ENCODE assay signal across 25 mouse cellular contexts in genomic region chr16:74338969-74339630, GRCm38 (mm10).
DNase-seq lines count a peak whose midpoint lies in the region; ATAC-seq lines count a peak whose summit lies in the region.
"Had no signal": no experiment of that assay in that cellular context is flagged by ENCODE, and none has a peak within 500 bp of the region (broad histone marks: within the 10 kb centered on the region; RNA-seq: fewer than 3 reads in every experiment).

No protein-coding gene starts in this region.

- no peak overlapping the region for H3K4me2 ChIP-seq in hindbrain, embryonic 11.5 days (replicated peaks; ENCODE audit: low read depth, low read length)
- no peak overlapping the region for H3K4me2 ChIP-seq in hindbrain, embryonic 13.5 days
- H3K4me2 ChIP-seq in hindbrain, embryonic 14.5 days (replicated peaks): no peak overlapping the region
- H3K4me2 ChIP-seq: embryonic facial prominence, embryonic 12.5 days; limb, embryonic 12.5 days; lung, embryonic 15.5 days; midbrain, embryonic 11.5 days; neural tube, embryonic 13.5 days had no signal

- H3K27ac ChIP-seq in hindbrain, embryonic 11.5 days (ENCODE audit: low read depth, low read length): no peak overlapping the region
- H3K27ac ChIP-seq in hindbrain, embryonic 13.5 days: no peak overlapping the region
- H3K27ac ChIP-seq in hindbrain, embryonic 14.5 days: no peak overlapping the region
- H3K27ac ChIP-seq: embryonic facial prominence, embryonic 12.5 days; gastrocnemius, adult 2 months; kidney, postnatal 0 days; limb, embryonic 12.5 days; lung, embryonic 15.5 days; neural tube, embryonic 13.5 days had no signal

- no peaks in the 10 kb centered on the region for H3K9me3 ChIP-seq in hindbrain, embryonic 11.5 days (ENCODE audit: control insufficient read depth, low read length)
- H3K9me3 ChIP-seq in hindbrain, embryonic 13.5 days: no peaks in the 10 kb centered on the region
- no peaks in the 10 kb centered on the region for H3K9me3 ChIP-seq in hindbrain, embryonic 14.5 days (ENCODE audit: control insufficient read depth, low read length)
- H3K9me3 ChIP-seq: embryonic facial prominence, embryonic 12.5 days; limb, embryonic 12.5 days; lung, embryonic 15.5 days; neural tube, embryonic 13.5 days had no signal

- DNase-seq in hindbrain, embryonic 11.5 days (ENCODE audit: low spot score): peak; percentile 25
- DNase-seq in embryo, embryonic 11 days: peak; percentile 25
- DNase-seq in hindbrain, embryonic 14.5 days (ENCODE audit: low spot score): no peak
- DNase-seq in gastrocnemius, postnatal 25 days: no peak
- DNase-seq in adrenal gland, adult 8-10 months: no peak
- DNase-seq: B cell, adult 2 months; cerebellum, adult 8-10 months; cerebellum, postnatal 36 days; gastrocnemius, adult 2 months; heart, postnatal 14 days; kidney, adult 8-10 months; right cerebral cortex, adult 18-20 months; spleen, adult 18-20 months; thymus, postnatal 14 days had no signal

- no peaks in the 10 kb centered on the region for H3K4me1 ChIP-seq in hindbrain, embryonic 11.5 days (replicated peaks; ENCODE audit: control insufficient read depth, insufficient read depth, low read length)
- H3K4me1 ChIP-seq in hindbrain, embryonic 13.5 days (replicated peaks): peaks cover 5% of the 10 kb centered on the region; the same call in 1 of the 2 replicates
- no peaks in the 10 kb centered on the region for H3K4me1 ChIP-seq in hindbrain, embryonic 14.5 days (replicated peaks; ENCODE audit: control insufficient read depth, insufficient read depth, low read length)
- H3K4me1 ChIP-seq: embryonic facial prominence, embryonic 12.5 days; limb, embryonic 12.5 days; lung, embryonic 15.5 days; neural tube, embryonic 13.5 days had no signal

- peak; percentile 77 for ATAC-seq in hindbrain, embryonic 11.5 days (ENCODE audit: low FRiP score)
- no peak for ATAC-seq in hindbrain, embryonic 13.5 days (ENCODE audit: low FRiP score)
- 0 out of 2 replicates have a peak, but pooled peaks have one; percentile 21 for ATAC-seq in hindbrain, embryonic 14.5 days (ENCODE audit: low FRiP score)
- 0 out of 2 replicates have a peak, but pooled peaks have one; percentile 26 for ATAC-seq in neutrophil, adult 5-6 weeks (ENCODE audit: extremely low read depth, insufficient number of reproducible peaks, low FRiP score, poor library complexity, severe bottlenecking)
- ATAC-seq: forebrain, embryonic 16.5 days; intestine, embryonic 16.5 days; midbrain, embryonic 16.5 days had no signal

- no peak overlapping the region for H3K9ac ChIP-seq in hindbrain, embryonic 11.5 days (ENCODE audit: low read depth, low read length)
- H3K9ac ChIP-seq in hindbrain, embryonic 13.5 days: no peak overlapping the region
- no peak overlapping the region for H3K9ac ChIP-seq in hindbrain, embryonic 14.5 days
- H3K9ac ChIP-seq: embryonic facial prominence, embryonic 12.5 days; limb, embryonic 12.5 days; lung, embryonic 15.5 days; neural tube, embryonic 13.5 days had no signal

- H3K4me3 ChIP-seq in hindbrain, embryonic 11.5 days (ENCODE audit: low read depth, low read length): no peak overlapping the region
- no peak overlapping the region for H3K4me3 ChIP-seq in hindbrain, embryonic 13.5 days
- H3K4me3 ChIP-seq in hindbrain, embryonic 14.5 days (replicated peaks; ENCODE audit: low read length): no peak overlapping the region
- H3K4me3 ChIP-seq: embryonic facial prominence, embryonic 12.5 days; gastrocnemius, adult 2 months; limb, embryonic 12.5 days; lung, embryonic 15.5 days; neural tube, embryonic 13.5 days had no signal

- WGBS in hindbrain, embryonic 11.5 days: 43% methylated on average over 9 of the region's 9 CpGs
- 46% methylated on average over 9 of the region's 9 CpGs for WGBS in hindbrain, embryonic 13.5 days
- WGBS in hindbrain, embryonic 14.5 days: 53% methylated on average over 9 of the region's 9 CpGs

- H3K36me3 ChIP-seq in hindbrain, embryonic 11.5 days (ENCODE audit: control insufficient read depth, insufficient read depth, low read length): no peaks in the 10 kb centered on the region
- H3K36me3 ChIP-seq in hindbrain, embryonic 13.5 days: no peaks in the 10 kb centered on the region
- H3K36me3 ChIP-seq in hindbrain, embryonic 14.5 days (replicated peaks; ENCODE audit: control insufficient read depth, insufficient read depth): no peaks in the 10 kb centered on the region
- H3K36me3 ChIP-seq: embryonic facial prominence, embryonic 12.5 days; limb, embryonic 12.5 days; lung, embryonic 15.5 days; neural tube, embryonic 13.5 days had no signal

- no peaks in the 10 kb centered on the region for H3K27me3 ChIP-seq in hindbrain, embryonic 11.5 days (ENCODE audit: control insufficient read depth, insufficient read depth, low read length)
- H3K27me3 ChIP-seq in hindbrain, embryonic 13.5 days: no peaks in the 10 kb centered on the region
- no peaks in the 10 kb centered on the region for H3K27me3 ChIP-seq in hindbrain, embryonic 14.5 days (ENCODE audit: control insufficient read depth, insufficient read depth, low read length)
- H3K27me3 ChIP-seq: embryonic facial prominence, embryonic 12.5 days; limb, embryonic 12.5 days; lung, embryonic 15.5 days; neural tube, embryonic 13.5 days had no signal

Comparison
In these comparisons a context has a peak if more than half of its experiments do, and no peak if none do; other contexts are left out.
1. DNase-seq: peak in hindbrain, embryonic 11.5 days (single experiment) and embryo, embryonic 11 days (single experiment); none in hindbrain, embryonic 14.5 days (single experiment), gastrocnemius, postnatal 25 days (single experiment) and adrenal gland, adult 8-10 months (single experiment).